Mouse (Mus musculus) liver, adult 2 months (tissue): ENCODE results near the gene Plk3.

ENCODE experiments used
- CTCF ChIP-seq: fragments of 200-500 bp; IDR thresholded peaks from 2 replicates; pipeline ENCODE4 v1.5.1; 2011; ENCODE audit warnings: low read depth, low read length, control low read depth
- POLR2A ChIP-seq: fragments of 200-500 bp; IDR thresholded peaks from 2 replicates; pipeline ENCODE4 v1.6.1; 2011; ENCODE audit warnings: low read length, control low read depth; ENCODE audit not compliant: insufficient read depth; ENCODE audit errors: extremely low read depth

DNA sequence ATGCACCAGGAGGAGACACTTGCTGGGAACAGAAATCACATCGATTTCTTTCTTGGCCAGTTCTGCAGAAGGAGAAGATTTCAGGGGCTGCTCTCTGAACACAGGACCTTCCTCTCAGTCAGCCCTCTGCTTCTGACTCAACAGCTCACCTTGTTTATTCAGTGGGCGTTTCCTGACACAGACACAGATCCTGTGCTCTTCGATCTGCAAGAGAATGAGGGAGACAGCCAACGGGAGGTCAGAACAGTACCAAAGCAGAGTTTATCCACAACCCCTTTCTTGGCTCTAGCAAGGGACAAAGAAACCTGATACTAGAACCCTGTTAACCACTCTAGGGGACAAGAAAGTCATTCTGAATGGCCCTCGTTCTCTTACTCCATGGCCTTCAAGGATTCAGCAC is 36.2 kb upstream of the Plk3 start:
- TF ChIP-seq CTCF = no peak
- no peak for TF ChIP-seq POLR2A
